Comparison of ENCODE assay signal across 12 mouse cellular contexts in the genomic region with DNA sequence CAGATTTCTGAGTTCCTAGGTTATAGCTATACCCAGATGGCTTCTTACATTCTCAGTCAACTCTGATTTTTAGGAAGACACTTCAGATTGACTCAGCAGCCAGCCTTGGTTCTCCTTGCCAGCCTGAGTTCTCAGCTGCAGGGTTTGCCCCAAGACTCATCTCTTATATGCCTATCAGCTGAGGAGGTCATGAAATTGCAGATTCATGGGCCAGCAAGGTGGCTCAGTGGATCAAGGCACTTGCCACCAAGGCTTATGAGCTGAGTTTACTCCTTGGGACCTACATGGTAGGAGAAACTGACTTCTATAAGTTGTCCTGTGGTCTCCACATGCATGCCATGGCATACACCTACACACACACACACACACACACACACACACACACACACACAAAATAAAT.
"Had no signal": no experiment of that assay in that cellular context is flagged by ENCODE, and none has a peak within 500 bp of the region (broad histone marks: within the 10 kb centered on the region; RNA-seq: fewer than 3 reads in every experiment).

No protein-coding gene starts in this region.

- H3K36me3 ChIP-seq: intestine, embryonic 15.5 days; limb, embryonic 13.5 days; midbrain, embryonic 12.5 days had no signal

- H3K9me3 ChIP-seq: intestine, embryonic 15.5 days; limb, embryonic 13.5 days had no signal

- ATAC-seq: intestine, embryonic 15.5 days; midbrain, embryonic 16.5 days had no signal

- H3K4me3 ChIP-seq: intestine, embryonic 15.5 days; layer of hippocampus, adult 2 months; limb, embryonic 13.5 days; midbrain, embryonic 12.5 days had no signal

- H3K4me1 ChIP-seq: intestine, embryonic 15.5 days had no signal

- H3K4me2 ChIP-seq: intestine, embryonic 15.5 days; limb, embryonic 13.5 days; midbrain, embryonic 12.5 days had no signal

- H3K27ac ChIP-seq: intestine, embryonic 15.5 days; layer of hippocampus, adult 2 months; limb, embryonic 13.5 days; midbrain, embryonic 12.5 days had no signal

- H3K9ac ChIP-seq: intestine, embryonic 15.5 days; midbrain, embryonic 12.5 days had no signal

- DNase-seq: kidney, adult 18-20 months; kidney, postnatal 10 days; kidney, postnatal 4 days; left cerebral cortex, postnatal 4 days; lung, adult 18-20 months; right cerebral cortex, postnatal 14 days; thymus, postnatal 36 days had no signal

- H3K27me3 ChIP-seq: intestine, embryonic 15.5 days had no signal
